Mouse (Mus musculus): ENCODE data around the gene Apom. TPM values are rescaled to one million over a fixed set of nuclear protein-coding genes. Genes with fewer than 3 reads are reported as not detected.
"Not testable (repeated sequence)": the region's sequence is repeated elsewhere in the genome, so short reads cannot be mapped to it uniquely, and the experiment has no call there.

Gene Apom
- polyA plus RNA-seq, 1 experiment from 2014 or later: 0.67 TPM

DNA sequence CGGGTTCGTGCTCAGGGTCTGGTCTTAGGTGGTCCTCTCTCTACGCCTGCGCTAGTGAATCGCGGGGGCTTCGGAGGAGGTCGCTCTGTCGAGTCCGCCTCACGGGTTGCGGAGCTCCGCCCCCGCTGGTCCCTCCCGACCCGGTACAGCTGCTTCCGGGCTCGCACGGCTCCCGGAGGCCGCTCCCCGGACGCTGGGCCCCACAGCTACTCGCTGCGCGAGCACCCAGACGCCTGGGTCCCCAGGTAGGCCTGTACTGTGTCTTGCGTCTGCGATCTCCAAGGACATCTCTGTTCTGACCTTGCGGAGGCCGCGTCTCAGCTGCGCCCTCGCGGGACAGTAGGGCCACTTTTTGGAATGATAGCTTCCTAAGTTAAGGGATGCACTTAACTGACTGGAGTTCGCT is 5.6 kb downstream of the Apom start, which contains the start of gene D17H6S53E:
TSS of gene D17H6S53E (plus strand) at position 168 of the 406 bp plus-strand sequence.
- Histone ChIP-seq H3K27ac (ENCODE audit: low read depth) (peak within 1 kb of the TSS; percentile 64), H3K9me3 (ENCODE audit: low read depth, low read length) (no peaks in the 10 kb centered on the region), H3K36me3 (ENCODE audit: insufficient read depth) (peaks cover 27% of the 10 kb centered on the region; the same call in 1 of the 2 replicates), H3K27me3 (ENCODE audit: insufficient read depth, low read length) (no peaks in the 10 kb centered on the region), H3K4me3 (ENCODE audit: low read depth, low read length) (peak within 1 kb of the TSS; percentile 48), H3K4me2 (peak within 1 kb of the TSS; percentile 79), H3K9ac (peak within 1 kb of the TSS; percentile 74), H3K4me1 (ENCODE audit: insufficient read depth) (no peaks in the 10 kb centered on the region; the same call in 1 of the 2 replicates)
- DNase-seq (peak; percentile 87), ATAC-seq (ENCODE audit: insufficient read depth) (peak; percentile 58)
- WGBS: under 1% methylated on average over 36 of the region's 36 CpGs
- TF ChIP-seq CTCF (IDR thresholded peaks at IDR 0.05; ENCODE audit: low read depth): no peak

DNA sequence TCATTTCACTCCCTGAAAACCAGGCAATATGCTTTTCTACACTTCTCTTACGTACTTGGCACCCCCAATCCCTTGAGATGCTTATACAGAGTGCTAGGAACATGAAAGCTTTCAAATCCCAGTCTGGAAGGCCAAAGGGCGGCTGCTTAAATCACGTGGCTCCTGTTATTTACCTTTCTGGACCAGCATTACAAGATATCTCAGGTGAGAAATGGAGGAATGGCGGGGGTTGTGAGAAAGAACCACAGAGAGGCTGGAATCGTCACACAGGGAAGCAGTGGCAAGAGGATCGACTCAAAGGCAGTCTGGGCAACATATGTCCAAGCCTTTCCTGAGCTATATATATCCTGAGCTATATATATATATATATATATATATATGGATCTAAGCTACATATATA is 6.3 kb downstream of the Apom start:
- Histone ChIP-seq H3K9ac (peak overlapping the region; percentile 74), H3K4me2 (peak overlapping the region; percentile 79), H3K4me3 (ENCODE audit: low read depth, low read length) (peak overlapping the region; percentile 48), H3K4me1 (ENCODE audit: insufficient read depth) (no peaks in the 10 kb centered on the region; the same call in 1 of the 2 replicates), H3K36me3 (ENCODE audit: insufficient read depth) (peaks cover 27% of the 10 kb centered on the region; the same call in 1 of the 2 replicates), H3K27me3 (ENCODE audit: insufficient read depth, low read length) (no peaks in the 10 kb centered on the region), H3K9me3 (ENCODE audit: low read depth, low read length) (no peaks in the 10 kb centered on the region), H3K27ac (ENCODE audit: low read depth) (peak overlapping the region; percentile 64; the same call in 1 of the 2 replicates)
- WGBS: 13% methylated on average over 6 of the region's 6 CpGs
- TF ChIP-seq CTCF (IDR thresholded peaks at IDR 0.05; ENCODE audit: low read depth): no peak
- no peak for ATAC-seq (ENCODE audit: insufficient read depth)
- peak; percentile 10 for DNase-seq

DNA sequence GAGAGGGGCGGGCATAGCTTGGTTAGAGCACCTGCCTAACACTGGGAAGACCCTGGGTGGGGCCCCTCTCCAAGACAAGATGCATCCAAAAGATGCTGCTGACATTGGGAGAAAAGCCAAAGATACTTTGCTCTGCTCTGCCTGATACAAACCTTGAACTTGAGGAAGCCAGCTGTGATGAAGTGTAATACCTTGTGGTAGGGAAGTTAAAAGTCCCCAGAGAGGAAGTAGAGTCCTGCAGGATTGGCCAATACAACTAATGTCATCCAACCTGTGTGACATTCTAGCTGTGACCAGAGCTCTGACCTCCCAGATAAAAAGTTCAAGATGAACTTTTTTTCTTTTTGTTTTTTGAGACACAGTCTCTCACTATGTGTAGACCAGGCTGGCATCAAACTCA is 6.8 kb downstream of the Apom start:
- H3K4me3 ChIP-seq (ENCODE audit: low read depth, low read length): peak overlapping the region; percentile 48; the same call in 1 of the 2 replicates
- peaks cover 2% of the 10 kb centered on the region; the same call in 1 of the 2 replicates for H3K4me1 ChIP-seq (ENCODE audit: insufficient read depth)
- peaks cover 24% of the 10 kb centered on the region; the same call in 1 of the 2 replicates for H3K36me3 ChIP-seq (ENCODE audit: insufficient read depth)
- H3K27me3 ChIP-seq (ENCODE audit: insufficient read depth, low read length): no peaks in the 10 kb centered on the region
- H3K27ac ChIP-seq (ENCODE audit: low read depth): 0 out of 2 replicates have a peak overlapping the region, but pooled peaks have one; percentile 64
- ATAC-seq (ENCODE audit: insufficient read depth) (no peak), DNase-seq (no peak)
- H3K9me3 ChIP-seq (ENCODE audit: low read depth, low read length): no peaks in the 10 kb centered on the region
- WGBS: 92% methylated on average over 1 of the region's 1 CpGs
- no peak for TF ChIP-seq CTCF (IDR thresholded peaks at IDR 0.05; ENCODE audit: low read depth)
- H3K4me2 ChIP-seq: peak overlapping the region; percentile 79; the same call in 1 of the 2 replicates
- H3K9ac ChIP-seq: peak overlapping the region; percentile 74

DNA sequence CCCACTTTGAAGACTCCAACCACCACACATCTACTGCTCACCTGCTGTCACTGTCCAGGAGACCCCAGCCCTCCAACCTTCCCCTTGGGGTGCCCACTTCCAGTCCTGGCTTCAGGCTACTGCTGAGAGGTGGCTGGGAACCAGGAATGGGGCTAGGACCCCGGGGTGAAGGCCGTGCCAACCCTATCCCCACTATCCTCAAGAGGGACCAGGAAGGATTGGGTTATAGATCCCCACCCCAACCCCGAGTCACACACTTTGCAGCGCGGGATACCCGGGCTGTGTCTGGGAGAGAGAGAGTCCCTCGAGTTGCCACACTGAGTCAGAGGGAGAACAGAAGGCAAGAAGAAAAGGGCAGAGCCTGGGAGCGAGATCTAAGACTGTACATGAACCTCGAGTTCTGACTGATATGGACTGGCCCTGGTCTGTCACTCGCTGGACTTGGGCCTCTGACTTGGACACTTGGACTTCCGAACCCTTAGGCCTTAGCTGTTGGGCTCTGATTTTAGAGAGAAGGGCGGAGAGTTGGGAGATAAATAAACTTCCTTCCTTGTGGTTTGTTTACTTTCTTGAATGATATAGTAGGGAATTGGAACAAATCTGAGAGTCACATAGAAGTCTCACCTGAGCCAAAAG is 7.5 kb downstream of the Apom start:
- H3K4me3 ChIP-seq (ENCODE audit: low read depth, low read length); DNase-seq; ATAC-seq (ENCODE audit: insufficient read depth); H3K27me3 ChIP-seq (ENCODE audit: insufficient read depth, low read length); H3K27ac ChIP-seq (ENCODE audit: low read depth); H3K4me1 ChIP-seq (ENCODE audit: insufficient read depth); H3K9me3 ChIP-seq (ENCODE audit: low read depth, low read length); H3K4me2 ChIP-seq; H3K9ac ChIP-seq: not testable (repeated sequence)
- WGBS: 88% methylated on average over 12 of the region's 12 CpGs
- peaks cover 26% of the 10 kb centered on the region; the same call in 1 of the 2 replicates for H3K36me3 ChIP-seq (ENCODE audit: insufficient read depth)

DNA sequence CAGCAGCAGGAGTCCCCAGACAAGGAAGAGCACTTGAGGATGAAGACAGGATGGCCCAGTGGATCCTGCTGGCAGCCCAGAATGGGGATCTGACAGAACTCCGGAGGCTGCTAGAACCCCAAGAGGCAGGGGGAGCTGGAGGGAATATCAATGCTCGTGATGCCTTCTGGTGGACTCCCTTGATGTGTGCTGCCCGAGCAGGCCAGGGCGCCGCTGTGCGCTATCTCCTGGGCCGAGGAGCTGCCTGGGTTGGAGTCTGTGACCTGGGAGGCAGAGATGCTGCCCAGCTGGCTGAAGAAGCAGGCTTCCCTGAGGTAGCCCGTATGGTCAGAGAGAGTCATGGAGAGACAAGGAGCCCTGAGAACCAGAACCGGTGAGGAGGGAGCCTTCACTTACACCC is 8.6 kb downstream of the Apom start:
- not testable (repeated sequence) for ATAC-seq (ENCODE audit: insufficient read depth); H3K27ac ChIP-seq (ENCODE audit: low read depth); H3K4me2 ChIP-seq; H3K27me3 ChIP-seq (ENCODE audit: insufficient read depth, low read length); H3K4me3 ChIP-seq (ENCODE audit: low read depth, low read length); H3K9ac ChIP-seq; H3K4me1 ChIP-seq (ENCODE audit: insufficient read depth); DNase-seq; H3K9me3 ChIP-seq (ENCODE audit: low read depth, low read length)
- 84% methylated on average over 9 of the region's 9 CpGs for WGBS
- H3K36me3 ChIP-seq (ENCODE audit: insufficient read depth): peaks cover 27% of the 10 kb centered on the region

DNA sequence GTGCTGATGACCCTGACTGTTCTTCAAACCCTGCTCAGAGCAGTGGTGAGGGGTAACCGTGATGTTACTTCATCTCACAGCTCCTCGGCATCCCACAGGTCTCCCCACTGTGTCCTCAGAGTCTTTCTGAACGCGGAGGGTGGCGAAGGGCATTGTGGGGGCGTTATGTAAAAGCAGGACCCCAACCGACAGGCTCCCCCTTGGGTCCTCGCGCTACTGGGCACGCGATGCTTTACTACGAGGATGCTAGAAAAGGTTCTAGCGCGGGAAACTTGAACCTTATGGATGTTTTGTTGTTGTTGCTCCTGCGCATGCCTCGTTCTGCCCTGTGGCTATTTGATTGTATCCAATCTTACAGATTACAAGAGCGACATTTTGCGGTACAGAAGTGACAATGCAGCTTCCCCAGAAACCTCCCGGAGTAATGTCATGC is 10.0 kb downstream of the Apom start, which contains the start of gene Csnk2b:
TSS of gene Csnk2b (minus strand) at position 183 of the 433 bp plus-strand sequence.
- Histone ChIP-seq H3K4me3 (ENCODE audit: low read depth, low read length) (peak within 1 kb of the TSS; percentile 96), H3K9ac (peak within 1 kb of the TSS; percentile 97), H3K36me3 (ENCODE audit: insufficient read depth) (peaks cover 36% of the 10 kb centered on the region), H3K4me2 (peak within 1 kb of the TSS; percentile 94), H3K27me3 (ENCODE audit: insufficient read depth, low read length) (no peaks in the 10 kb centered on the region), H3K9me3 (ENCODE audit: low read depth, low read length) (no peaks in the 10 kb centered on the region), H3K27ac (ENCODE audit: low read depth) (peak within 1 kb of the TSS; percentile 92), H3K4me1 (ENCODE audit: insufficient read depth) (peaks cover 3% of the 10 kb centered on the region; the same call in 1 of the 2 replicates)
- peak; percentile 36 for TF ChIP-seq CTCF (IDR thresholded peaks at IDR 0.05; ENCODE audit: low read depth)
- DNase-seq: peak; percentile 81
- under 1% methylated on average over 19 of the region's 19 CpGs for WGBS
- no peak; the same call in 1 of the 2 replicates for ATAC-seq (ENCODE audit: insufficient read depth)

DNA sequence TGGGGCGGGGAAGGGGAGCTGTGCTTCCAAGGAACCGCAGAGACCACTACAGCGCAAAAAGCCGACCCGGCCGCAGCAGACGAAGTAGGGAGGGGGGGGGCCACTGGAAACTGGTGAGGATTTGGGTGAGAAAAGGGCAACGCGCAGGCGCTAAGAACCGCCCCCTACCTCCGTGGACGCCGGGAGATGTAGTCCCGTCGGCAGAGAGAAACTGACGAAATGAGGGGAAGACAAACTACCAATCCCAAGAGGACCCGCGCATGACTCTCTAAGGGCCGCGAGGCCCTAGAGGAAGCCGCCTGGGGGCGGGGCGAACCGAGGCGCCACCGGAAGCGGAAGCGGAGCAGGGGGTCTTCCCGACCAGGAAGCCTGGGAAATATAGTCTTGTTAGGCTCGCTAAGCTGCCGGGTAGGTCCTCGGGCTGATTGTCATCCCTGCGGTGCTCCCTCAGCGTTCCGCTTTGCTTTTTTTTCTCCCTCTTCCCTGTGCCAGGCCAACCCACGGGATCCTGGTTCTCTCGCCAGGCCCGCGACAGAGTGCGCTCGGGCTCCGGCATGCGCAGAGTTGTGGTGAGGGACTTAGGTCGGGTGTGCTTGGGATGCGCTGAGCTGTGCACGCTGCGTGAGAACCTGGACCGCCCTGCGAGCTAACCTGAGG is 10.6 kb downstream of the Apom start, which contains the start of gene Gpank1:
TSS of gene Gpank1 (plus strand) at position 313 of the 657 bp plus-strand sequence.
- Histone ChIP-seq H3K4me2 (peak within 1 kb of the TSS; percentile 94), H3K27ac (ENCODE audit: low read depth) (peak within 1 kb of the TSS; percentile 92), H3K4me3 (ENCODE audit: low read depth, low read length) (peak within 1 kb of the TSS; percentile 96), H3K4me1 (ENCODE audit: insufficient read depth) (peaks cover 3% of the 10 kb centered on the region; the same call in 1 of the 2 replicates), H3K9me3 (ENCODE audit: low read depth, low read length) (no peaks in the 10 kb centered on the region), H3K27me3 (ENCODE audit: insufficient read depth, low read length) (no peaks in the 10 kb centered on the region), H3K9ac (peak within 1 kb of the TSS; percentile 97), H3K36me3 (ENCODE audit: insufficient read depth) (peaks cover 40% of the 10 kb centered on the region)
- WGBS: under 1% methylated on average over 50 of the region's 50 CpGs
- no peak for TF ChIP-seq CTCF (IDR thresholded peaks at IDR 0.05; ENCODE audit: low read depth)
- peak; percentile 100 for DNase-seq
- ATAC-seq (ENCODE audit: insufficient read depth): peak; percentile 97

All from lung, embryonic 14.5 days (tissue).